Mouse (Mus musculus) liver, embryonic 12.5 days (tissue): ENCODE measurements around the gene Ifitm10. TPM values are rescaled to one million over a fixed set of nuclear protein-coding genes. Genes with fewer than 3 reads are reported as not detected.
"Not testable (repeated sequence)": the region's sequence is repeated elsewhere in the genome, so short reads cannot be mapped to it uniquely, and the experiment has no call there.

ENCODE experiments used
- ATAC-seq: fragments of 200-750 bp; cut with Nextera tagmentation; 2 replicates; pipeline ENCODE4 v1.8.0; 2017; ENCODE audit warnings: moderate number of reproducible peaks, mild to moderate bottlenecking, moderate library complexity
- H3K27ac ChIP-seq: fragments of 300-500 bp; sonication (generic); 2 replicates; pipeline ENCODE4 v1.5.1; 2016; ENCODE audit warnings: mild to moderate bottlenecking
- H3K27me3 ChIP-seq: fragments of 300-500 bp; sonication (generic); replicated peaks from 2 replicates; pipeline ENCODE4 v1.6.1; 2016; ENCODE audit warnings: mild to moderate bottlenecking, moderate library complexity
- H3K36me3 ChIP-seq: fragments of 300-500 bp; sonication (generic); 2 replicates; pipeline ENCODE4 v1.6.1; 2016; ENCODE audit warnings: mild to moderate bottlenecking, moderate library complexity
- H3K4me1 ChIP-seq: fragments of 300-500 bp; sonication (generic); 2 replicates; pipeline ENCODE4 v1.6.1; 2016
- H3K4me2 ChIP-seq: fragments of 300-500 bp; sonication (generic); 2 replicates; pipeline ENCODE4 v1.6.1; 2016; ENCODE audit warnings: mild to moderate bottlenecking, moderate library complexity
- H3K4me3 ChIP-seq: fragments of 300-500 bp; sonication (generic); 2 replicates; pipeline ENCODE4 v1.5.1; 2016; ENCODE audit warnings: mild to moderate bottlenecking, moderate library complexity
- H3K9ac ChIP-seq: fragments of 300-500 bp; sonication (generic); 2 replicates; pipeline ENCODE4 v1.6.1; 2016; ENCODE audit warnings: mild to moderate bottlenecking, moderate library complexity
- H3K9me3 ChIP-seq: fragments of 300-500 bp; sonication (generic); replicated peaks from 2 replicates; pipeline ENCODE4 v1.6.1; 2016; ENCODE audit warnings: mild to moderate bottlenecking, moderate library complexity
- WGBS: fragments of 180-500 bp; shearing (Covaris S2); methylation state at CpG from one replicate; pipeline ENCODE4 v1.1.7; 2016; ENCODE audit not compliant: insufficient replicate concordance; 5-methylcytosine and 5-hydroxymethylcytosine counted together
- polyA plus RNA-seq: library from polyadenylated mRNA; unstranded; fragments of >200 nt; fragmentation: Nextera tagmentation; extraction: Ambion mirVana; gene quantifications from 2 replicates; pipeline ENCODE4 v1.2.1, GENCODE M21; 2016

Ifitm10 gene
- polyA plus RNA-seq, 1 experiment from 2014 or later = 2.5 TPM

DNA sequence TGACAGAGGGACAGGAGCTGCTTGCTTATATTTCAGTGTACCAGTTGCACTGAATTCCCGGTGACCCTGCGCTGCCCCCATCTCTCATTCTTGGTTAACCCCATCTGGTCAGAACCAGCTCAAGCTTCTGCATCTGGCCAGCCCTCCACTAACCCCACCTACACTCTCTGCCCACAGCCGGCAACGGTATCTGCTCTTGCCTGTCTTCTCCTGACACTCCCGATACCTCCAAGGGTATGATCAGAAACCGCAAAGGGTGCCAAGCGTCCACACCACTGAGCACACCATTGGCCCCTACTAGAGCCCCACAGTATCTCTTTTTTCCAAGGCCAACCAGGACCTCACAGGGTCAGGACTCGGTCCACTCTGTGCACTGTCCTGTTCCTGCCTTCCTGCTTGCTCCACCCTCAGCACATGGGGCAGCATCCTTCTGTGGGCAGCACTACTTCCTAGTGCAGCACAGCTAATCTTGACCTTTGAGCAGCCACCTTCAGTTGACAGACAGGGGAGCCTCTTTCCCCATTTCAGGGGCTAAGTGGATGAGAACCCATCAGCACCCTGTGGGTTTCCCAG lies 18.8 kb downstream of the Ifitm10 start:
- Histone ChIP-seq H3K27ac (peak overlapping the region; percentile 80), H3K9ac (peak overlapping the region; percentile 59)

GRCm38 (mm10) chr7:142353854-142354253 lies 19.7 kb downstream of the Ifitm10 start:
- Histone ChIP-seq H3K27me3 (0 out of 2 replicates have a peak, but pooled peaks cover 8% of the 10 kb centered on the region), H3K27ac (peak overlapping the region; percentile 80), H3K4me3 (peak overlapping the region; percentile 16; the same call in 1 of the 2 replicates), H3K4me2 (peak overlapping the region; percentile 58), H3K4me1 (peaks cover 66% of the 10 kb centered on the region), H3K9ac (peak overlapping the region; percentile 59), H3K9me3 (no peaks in the 10 kb centered on the region), H3K36me3 (no peaks in the 10 kb centered on the region)
- peak; percentile 81 for ATAC-seq
- 26% methylated on average over 5 of the region's 5 CpGs for WGBS

More for the DNA sequence above, 18.8 kb downstream of the Ifitm10 start:
- peak overlapping the region; percentile 18; the same call in 1 of the 2 replicates for H3K4me3 ChIP-seq
- H3K9me3 ChIP-seq = no peaks in the 10 kb centered on the region
- ATAC-seq = peak; percentile 89
- peaks cover 65% of the 10 kb centered on the region for H3K4me1 ChIP-seq
- H3K36me3 ChIP-seq = no peaks in the 10 kb centered on the region
- H3K27me3 ChIP-seq = 0 out of 2 replicates have a peak, but pooled peaks cover 8% of the 10 kb centered on the region
- WGBS = 28% methylated on average over 8 of the region's 8 CpGs
- H3K4me2 ChIP-seq = peak overlapping the region; percentile 58

- Histone ChIP-seq H3K4me2 (no peak overlapping the region), H3K4me1 (peaks cover 86% of the 10 kb centered on the region), H3K4me3 (no peak overlapping the region), H3K27me3 (0 out of 2 replicates have a peak, but pooled peaks cover under 1% of the 10 kb centered on the region), H3K36me3 (no peaks in the 10 kb centered on the region), H3K9me3 (no peaks in the 10 kb centered on the region), H3K27ac (peak overlapping the region; percentile 80), H3K9ac (no peak overlapping the region)
- 33% methylated on average over 5 of the region's 5 CpGs for WGBS
- ATAC-seq = no peak
Measured at GRCm38 (mm10) chr7:142351569-142351968, 22.0 kb downstream of the Ifitm10 start.

DNA sequence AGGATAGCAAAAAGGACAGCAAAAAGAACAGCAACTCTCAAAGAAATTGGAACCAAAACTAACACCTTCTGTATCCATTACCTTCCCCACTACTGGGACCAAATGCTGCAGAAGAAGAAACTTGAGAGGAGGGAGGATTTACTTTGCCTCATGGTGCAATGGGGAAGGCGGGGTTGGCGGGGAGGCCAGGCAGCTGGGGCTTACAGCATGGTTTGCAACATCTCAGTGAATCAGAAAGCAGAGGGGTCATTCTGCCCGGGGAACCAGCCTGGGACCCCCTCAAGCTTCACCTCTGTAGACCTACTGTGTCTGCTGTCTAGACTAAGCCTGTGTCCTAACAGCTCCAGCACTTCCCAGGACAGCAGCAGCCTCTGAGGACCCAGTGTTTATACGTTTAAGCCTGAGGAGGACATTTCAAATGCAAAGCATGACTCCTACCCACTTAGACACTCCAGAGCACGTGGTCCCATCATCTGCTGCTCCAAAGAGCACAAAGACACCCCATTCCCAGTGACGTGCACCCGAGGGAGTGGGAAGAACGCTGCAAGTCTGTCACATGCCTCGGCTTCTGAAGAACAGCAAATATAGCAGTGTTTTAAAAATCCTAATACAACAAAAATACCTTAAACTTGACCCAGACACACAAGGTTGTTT lies 24.1 kb downstream of the Ifitm10 start:
- ATAC-seq = no peak
- Histone ChIP-seq H3K27me3 (no peaks in the 10 kb centered on the region), H3K9me3 (no peaks in the 10 kb centered on the region), H3K36me3 (no peaks in the 10 kb centered on the region), H3K9ac (no peak overlapping the region), H3K4me3 (no peak overlapping the region), H3K4me2 (no peak overlapping the region), H3K4me1 (peaks cover 76% of the 10 kb centered on the region), H3K27ac (no peak overlapping the region)
- 50% methylated on average over 9 of the region's 9 CpGs for whole genome bisulfite sequencing

GRCm38 (mm10) chr7:142347542-142347941 lies 26.0 kb downstream of the Ifitm10 start:
- Histone ChIP-seq H3K9me3 (no peaks in the 10 kb centered on the region), H3K27me3 (no peaks in the 10 kb centered on the region), H3K4me2 (no peak overlapping the region), H3K4me3 (no peak overlapping the region), H3K27ac (peak overlapping the region; percentile 53; the same call in 1 of the 2 replicates), H3K4me1 (peaks cover 57% of the 10 kb centered on the region), H3K9ac (0 out of 2 replicates have a peak overlapping the region, but pooled peaks have one; percentile 33), H3K36me3 (no peaks in the 10 kb centered on the region)
- WGBS = 32% methylated on average over 4 of the region's 4 CpGs
- ATAC-seq = peak; percentile 81

- Histone ChIP-seq H3K4me1 (peaks cover 34% of the 10 kb centered on the region), H3K27ac (no peak overlapping the region), H3K9ac (no peak overlapping the region), H3K9me3 (no peaks in the 10 kb centered on the region), H3K27me3 (no peaks in the 10 kb centered on the region), H3K36me3 (no peaks in the 10 kb centered on the region), H3K4me2 (no peak overlapping the region), H3K4me3 (no peak overlapping the region)
- WGBS = 56% methylated on average over 3 of the region's 3 CpGs
- ATAC-seq = no peak
Measured at GRCm38 (mm10) chr7:142342247-142342640, 31.3 kb downstream of the Ifitm10 start.

DNA sequence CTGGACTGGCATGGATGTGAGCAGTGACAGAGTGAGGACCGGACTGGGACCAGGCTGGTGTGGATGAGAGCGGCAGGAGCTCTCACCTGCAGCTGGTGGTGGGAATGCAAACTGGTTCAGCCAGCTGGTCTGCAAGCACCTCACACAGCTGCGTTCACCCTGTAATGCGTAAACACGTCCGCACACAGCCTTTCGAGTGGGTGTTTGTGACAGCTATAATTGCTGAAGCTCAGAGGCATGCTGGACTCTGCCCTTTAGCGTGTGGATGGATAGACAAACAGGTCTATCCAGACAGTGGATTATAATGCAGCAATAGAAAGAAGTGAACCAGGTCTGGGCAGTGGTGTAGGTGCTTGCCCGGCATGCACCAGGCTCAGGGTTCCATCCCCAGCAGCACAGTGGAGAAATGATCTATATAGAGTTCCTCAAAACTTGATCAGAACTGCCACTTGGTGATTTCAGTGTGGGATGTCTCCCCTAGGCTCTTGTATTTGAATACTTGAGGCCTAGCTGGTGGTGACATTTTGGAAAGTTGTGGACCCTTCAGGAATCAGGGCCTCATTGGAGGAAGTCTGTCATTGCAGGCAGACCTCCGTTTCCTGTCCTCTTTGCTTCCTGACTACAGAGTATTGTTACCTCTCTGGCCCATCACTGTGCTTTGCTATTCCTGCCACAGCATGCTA lies 31.8 kb downstream of the Ifitm10 start:
- no peak overlapping the region for H3K4me2 ChIP-seq

GRCm38 (mm10) chr7:142340269-142340970 lies 33.1 kb downstream of the Ifitm10 start:
- Histone ChIP-seq H3K27me3 (peaks cover 3% of the 10 kb centered on the region; the same call in 1 of the 2 replicates), H3K4me3 (no peak overlapping the region), H3K4me2 (no peak overlapping the region), H3K36me3 (no peaks in the 10 kb centered on the region), H3K9me3 (no peaks in the 10 kb centered on the region), H3K9ac (no peak overlapping the region), H3K4me1 (peaks cover 27% of the 10 kb centered on the region), H3K27ac (no peak overlapping the region; the same call in 1 of the 2 replicates)
- peak; percentile 59; the same call in 1 of the 2 replicates for ATAC-seq
- 40% methylated on average over 10 of the region's 10 CpGs for WGBS

More for the DNA sequence above, 31.8 kb downstream of the Ifitm10 start:
- H3K27ac ChIP-seq = no peak overlapping the region
- H3K4me3 ChIP-seq = no peak overlapping the region
- H3K9me3 ChIP-seq = no peaks in the 10 kb centered on the region
- H3K9ac ChIP-seq = no peak overlapping the region
- peaks cover 30% of the 10 kb centered on the region; the same call in 1 of the 2 replicates for H3K4me1 ChIP-seq
- WGBS = 76% methylated on average over 10 of the region's 10 CpGs
- ATAC-seq = no peak
- H3K36me3 ChIP-seq = no peaks in the 10 kb centered on the region
- no peaks in the 10 kb centered on the region for H3K27me3 ChIP-seq

DNA sequence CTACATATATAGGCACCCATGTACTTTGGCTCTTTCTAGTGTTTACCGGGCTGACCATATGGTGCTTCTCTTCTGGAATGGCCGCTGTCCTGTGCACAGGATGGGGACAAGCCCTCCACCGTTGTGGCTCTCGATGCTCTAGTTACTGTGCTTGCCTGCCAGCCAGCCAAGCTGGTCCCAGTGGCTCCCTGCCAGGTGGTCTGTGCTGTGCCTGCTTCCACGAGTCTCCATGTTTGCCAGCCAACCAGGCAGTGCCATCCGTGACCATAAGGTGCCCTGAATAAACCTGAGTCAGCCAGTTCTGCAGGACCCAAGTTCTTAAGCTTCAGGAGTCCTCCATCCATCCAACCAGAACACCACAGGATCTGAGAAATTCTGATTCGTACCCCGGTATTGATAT lies 38.4 kb downstream of the Ifitm10 start:
- Histone ChIP-seq H3K27ac (no peak overlapping the region), H3K4me3 (no peak overlapping the region), H3K9ac (no peak overlapping the region), H3K36me3 (no peaks in the 10 kb centered on the region), H3K27me3 (peaks cover 3% of the 10 kb centered on the region; the same call in 1 of the 2 replicates), H3K4me1 (peaks cover 36% of the 10 kb centered on the region), H3K4me2 (no peak overlapping the region), H3K9me3 (no peaks in the 10 kb centered on the region)
- 82% methylated on average over 8 of the region's 8 CpGs for WGBS
- ATAC-seq = no peak

DNA sequence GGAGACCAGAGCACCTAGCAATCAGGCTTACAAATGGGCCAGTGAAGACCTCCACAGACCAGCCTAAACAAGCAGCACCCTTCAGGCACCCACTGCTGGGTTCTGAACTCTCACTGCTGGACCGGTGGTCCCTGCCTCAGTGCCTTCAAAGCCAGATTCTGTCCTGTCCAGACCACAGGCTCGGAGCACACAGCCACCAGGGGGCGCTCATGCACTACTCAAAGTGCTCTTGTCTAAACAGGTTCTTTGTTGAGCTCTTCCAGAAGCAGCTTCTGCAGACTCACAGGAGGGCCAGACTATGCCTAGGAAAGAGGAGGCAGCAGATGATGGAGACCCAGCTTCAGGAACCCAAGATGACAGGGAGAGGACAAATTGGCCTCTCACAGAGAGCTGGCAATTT lies 39.3 kb downstream of the Ifitm10 start:
- ATAC-seq = peak; percentile 61
- 0% methylated on average over 3 of the region's 3 CpGs for WGBS

DNA sequence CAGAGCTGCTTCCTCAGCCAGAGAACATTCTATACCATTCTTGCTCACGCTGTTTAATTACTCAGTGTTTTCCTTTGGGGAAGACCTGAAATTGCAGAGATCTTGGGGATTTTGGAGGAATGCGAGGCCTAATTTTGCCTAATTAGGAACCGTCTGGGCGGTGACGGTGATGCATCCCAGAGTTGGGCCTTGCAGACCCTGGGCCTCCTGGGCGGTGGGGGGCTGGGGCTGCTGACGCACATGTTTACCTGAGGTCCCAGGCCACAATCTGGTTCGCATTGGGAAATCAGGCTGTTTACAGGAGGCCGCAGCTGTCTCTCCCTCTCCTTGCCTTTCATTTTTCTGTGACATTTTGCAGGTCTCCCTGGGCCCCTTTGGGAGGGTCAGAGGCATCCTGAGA lies 40.8 kb downstream of the Ifitm10 start:
- H3K27ac ChIP-seq, H3K9ac ChIP-seq, H3K4me3 ChIP-seq, H3K4me2 ChIP-seq, H3K9me3 ChIP-seq, H3K36me3 ChIP-seq, ATAC-seq, H3K27me3 ChIP-seq: not testable (repeated sequence)
- 80% methylated on average over 4 of the region's 9 CpGs for WGBS
- peaks cover 38% of the 10 kb centered on the region for H3K4me1 ChIP-seq

More for the DNA sequence above, 39.3 kb downstream of the Ifitm10 start:
- Histone ChIP-seq H3K4me3 (no peak overlapping the region), H3K27ac (no peak overlapping the region), H3K27me3 (peaks cover 3% of the 10 kb centered on the region; the same call in 1 of the 2 replicates), H3K4me1 (peaks cover 38% of the 10 kb centered on the region), H3K4me2 (no peak overlapping the region), H3K9me3 (no peaks in the 10 kb centered on the region), H3K36me3 (no peaks in the 10 kb centered on the region), H3K9ac (no peak overlapping the region)
